Mouse (Mus musculus) testis, adult 2 months (tissue): Measurements from ENCODE around the gene Otop2.

ENCODE experiments used
- CTCF ChIP-seq: fragments of 200-500 bp; IDR thresholded peaks from 2 replicates; pipeline ENCODE4 v1.5.1; 2012; ENCODE audit warnings: low read depth, mild to moderate bottlenecking, inconsistent platforms, low read length, moderate library complexity; ENCODE audit not compliant: control insufficient read depth, insufficient read depth, insufficient replicate concordance
- POLR2A ChIP-seq: fragments of 200-500 bp; IDR thresholded peaks from 2 replicates; pipeline ENCODE4 v1.6.1; 2012; ENCODE audit warnings: low read depth, mild to moderate bottlenecking, inconsistent platforms, low read length, moderate library complexity; ENCODE audit not compliant: control insufficient read depth

DNA sequence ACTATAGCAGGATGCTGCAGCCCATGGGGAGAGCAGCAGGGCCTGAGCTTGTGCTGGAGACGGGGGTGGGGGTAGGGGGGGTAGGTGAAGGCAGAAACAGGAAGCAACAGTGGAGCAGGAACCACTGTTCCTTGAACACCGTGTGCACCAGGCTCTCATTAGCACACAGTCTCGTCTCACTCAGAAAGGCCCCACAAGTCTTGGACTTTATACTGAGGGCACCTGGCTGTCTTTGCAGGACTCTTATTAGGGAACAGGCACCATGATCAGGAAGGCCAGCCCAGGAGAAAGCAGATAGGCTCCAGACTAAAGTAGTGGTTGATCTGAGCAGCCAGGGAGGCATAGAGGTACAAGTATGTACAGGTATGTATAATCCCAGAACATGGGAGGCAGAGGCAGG is 30.4 kb downstream of the Otop2 start:
- no peak for TF ChIP-seq CTCF
- no peak for TF ChIP-seq POLR2A
